Mouse (Mus musculus): ENCODE measurements around the gene Psen2. TPM values are rescaled to one million over a fixed set of nuclear protein-coding genes. Genes with fewer than 3 reads are reported as not detected.

Gene Psen2
- polyA plus RNA-seq, 1 experiment: 93.6 TPM

DNA sequence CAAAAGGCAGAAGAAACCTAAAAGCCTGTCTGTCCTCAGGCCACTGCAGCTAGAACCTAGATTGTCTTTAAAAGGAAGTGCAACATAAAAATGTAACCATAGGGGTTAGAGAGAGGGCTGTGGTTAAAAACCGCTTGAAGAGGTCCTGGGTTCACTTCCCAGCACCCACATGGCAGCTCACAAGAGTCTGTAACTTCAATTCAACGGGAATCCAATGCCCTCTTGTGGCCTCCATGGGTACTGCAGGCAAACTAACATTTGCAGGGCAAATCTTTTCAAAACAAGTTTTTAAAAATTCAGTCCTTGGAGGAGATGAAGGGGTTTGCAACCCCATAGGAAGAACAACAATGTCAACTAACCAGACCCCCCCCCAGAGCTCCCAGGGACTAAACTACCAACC, 32.7 kb downstream of the Psen2 start:
- peaks cover 27% of the 10 kb centered on the region for H3K36me3 ChIP-seq (ENCODE audit: control insufficient read depth, insufficient read depth, low read length)
- H3K4me1 ChIP-seq (ENCODE audit: control insufficient read depth, insufficient read depth, insufficient read length): no peaks in the 10 kb centered on the region
- no peaks in the 10 kb centered on the region for H3K27me3 ChIP-seq (ENCODE audit: control insufficient read depth, insufficient read depth, low read length)
- peak in 1 of 2 experiments; percentile 23 for DNase-seq (ENCODE audit: low read depth in 1 of 2, low spot score in 2 of 2)
- TF ChIP-seq CTCF (IDR thresholded peaks at IDR 0.05; ENCODE audit: extremely low read depth, insufficient read depth, insufficient read length, insufficient replicate concordance): peak; percentile 48; the same call in 1 of the 2 replicates
- TF ChIP-seq POLR2A (IDR thresholded peaks at IDR 0.05; ENCODE audit: low read depth, low read length): no peak
- H3K4me3 ChIP-seq (ENCODE audit: extremely low read depth, insufficient read depth, insufficient read length): no peak overlapping the region
- H3K27ac ChIP-seq (ENCODE audit: insufficient read depth, low read length): no peak overlapping the region
- 25% methylated on average over 2 of the region's 2 CpGs for WGBS

DNA sequence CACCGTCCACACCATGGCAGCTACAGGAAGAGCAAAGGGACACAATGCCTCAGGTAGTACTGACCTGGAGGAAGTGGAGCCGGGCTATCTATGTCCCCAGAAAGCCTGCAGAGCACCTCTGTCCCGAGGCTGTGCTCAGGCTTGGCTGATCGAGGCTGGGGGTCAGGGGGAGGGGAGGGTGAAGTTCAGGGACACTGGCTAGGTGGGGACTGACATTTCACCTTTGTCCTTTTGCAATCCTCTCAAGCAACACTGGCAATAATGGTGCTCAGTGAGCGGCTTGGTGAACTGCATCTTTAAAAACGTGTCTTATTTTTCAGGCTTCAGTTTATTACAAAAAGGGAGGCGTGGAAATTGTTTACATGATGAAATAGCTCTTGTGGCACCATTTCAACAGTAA, 33.3 kb downstream of the Psen2 start:
- H3K36me3 ChIP-seq (ENCODE audit: control insufficient read depth, insufficient read depth, low read length): peaks cover 25% of the 10 kb centered on the region
- no peak for TF ChIP-seq CTCF (IDR thresholded peaks at IDR 0.05; ENCODE audit: extremely low read depth, insufficient read depth, insufficient read length, insufficient replicate concordance)
- no peak for TF ChIP-seq POLR2A (IDR thresholded peaks at IDR 0.05; ENCODE audit: low read depth, low read length)
- no peak for DNase-seq (ENCODE audit: low read depth in 1 of 2, low spot score in 2 of 2)
- no peak overlapping the region for H3K4me3 ChIP-seq (ENCODE audit: extremely low read depth, insufficient read depth, insufficient read length)
- no peak overlapping the region for H3K27ac ChIP-seq (ENCODE audit: insufficient read depth, low read length)
- WGBS: 86% methylated on average over 7 of the region's 7 CpGs
- no peaks in the 10 kb centered on the region for H3K27me3 ChIP-seq (ENCODE audit: control insufficient read depth, insufficient read depth, low read length)
- H3K4me1 ChIP-seq (ENCODE audit: control insufficient read depth, insufficient read depth, insufficient read length): no peaks in the 10 kb centered on the region

DNA sequence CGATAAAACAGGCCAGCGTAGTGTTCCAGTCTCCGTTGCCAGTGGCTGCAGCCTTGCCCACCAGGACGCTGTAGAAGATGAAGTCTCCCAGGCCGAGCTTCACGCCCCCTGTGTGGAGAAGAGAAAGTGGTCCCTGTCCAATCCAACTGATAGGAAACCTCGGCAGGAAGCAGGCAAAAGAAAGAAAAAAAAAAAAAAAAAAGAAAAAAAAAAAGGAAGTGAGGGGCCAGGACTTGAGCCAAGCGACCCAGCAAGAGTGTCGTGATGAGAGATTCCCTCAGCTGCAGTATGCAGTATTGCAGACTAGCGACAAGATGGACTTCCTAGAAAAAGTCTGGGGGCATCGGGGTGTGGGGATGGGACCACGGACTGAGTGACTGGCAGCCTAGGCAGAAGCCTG, 34.4 kb downstream of the Psen2 start:
- Histone ChIP-seq H3K4me1 (ENCODE audit: control insufficient read depth, insufficient read depth, insufficient read length) (no peaks in the 10 kb centered on the region), H3K27ac (ENCODE audit: insufficient read depth, low read length) (no peak overlapping the region), H3K4me3 (ENCODE audit: extremely low read depth, insufficient read depth, insufficient read length) (no peak overlapping the region), H3K27me3 (ENCODE audit: control insufficient read depth, insufficient read depth, low read length) (no peaks in the 10 kb centered on the region), H3K36me3 (ENCODE audit: control insufficient read depth, insufficient read depth, low read length) (peaks cover 21% of the 10 kb centered on the region)
- TF ChIP-seq CTCF (IDR thresholded peaks at IDR 0.05; ENCODE audit: extremely low read depth, insufficient read depth, insufficient read length, insufficient replicate concordance) (no peak), POLR2A (IDR thresholded peaks at IDR 0.05; ENCODE audit: low read depth, low read length) (no peak)
- WGBS: 62% methylated on average over 12 of the region's 12 CpGs
- no peak for DNase-seq (ENCODE audit: low read depth in 1 of 2, low spot score in 2 of 2)

DNA sequence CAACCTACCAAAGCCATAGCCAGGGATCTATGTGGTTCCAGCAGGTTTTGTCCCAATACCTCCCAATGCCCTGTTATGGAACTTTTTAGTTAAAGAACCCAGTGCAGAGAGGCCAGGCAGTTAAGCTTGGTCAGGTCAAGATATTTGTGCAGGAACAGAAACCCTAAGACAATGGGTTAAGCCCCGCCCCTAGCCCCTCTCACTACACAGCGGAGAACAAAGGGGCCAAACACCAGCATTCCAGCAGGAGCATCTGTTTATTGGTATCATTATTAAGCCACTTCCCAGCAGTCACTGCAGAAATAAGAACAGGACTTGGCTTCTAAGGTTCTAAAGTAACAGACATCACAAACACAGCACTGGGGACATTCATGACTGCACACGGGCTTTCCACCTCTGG, 36.5 kb downstream of the Psen2 start:
- H3K27ac ChIP-seq (ENCODE audit: insufficient read depth, low read length): peak overlapping the region; percentile 89
- 81% methylated on average over 3 of the region's 3 CpGs for WGBS
- H3K27me3 ChIP-seq (ENCODE audit: control insufficient read depth, insufficient read depth, low read length): no peaks in the 10 kb centered on the region

DNA sequence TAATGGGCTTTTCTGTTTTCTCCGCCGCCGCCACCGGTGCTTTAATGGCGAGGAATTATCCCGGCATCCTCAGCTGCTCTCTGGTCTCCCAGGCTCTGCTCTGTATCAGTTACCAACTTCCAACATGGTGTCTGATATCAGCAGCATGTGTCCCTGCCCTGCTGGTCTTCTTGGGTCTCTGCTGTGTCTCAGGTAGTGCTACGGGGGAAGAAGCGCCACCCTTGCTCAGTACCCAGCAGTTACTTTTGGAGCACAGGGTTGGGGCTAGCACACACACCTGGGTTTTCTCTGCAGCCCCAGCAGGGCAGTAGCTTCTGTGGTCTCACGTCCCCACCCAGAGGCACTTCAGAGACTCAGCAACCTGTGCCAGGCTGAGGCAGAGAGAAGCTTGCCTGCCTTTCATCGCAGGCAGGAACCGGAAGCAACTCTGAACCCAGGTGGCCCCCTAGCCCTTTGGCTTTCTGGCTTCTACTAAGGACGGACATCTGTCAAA, 37.0 kb downstream of the Psen2 start:
- peak; percentile 51 to 53 for DNase-seq (ENCODE audit: low read depth in 1 of 2, low spot score in 2 of 2)
- peaks cover 13% of the 10 kb centered on the region for H3K36me3 ChIP-seq (ENCODE audit: control insufficient read depth, insufficient read depth, low read length)
- TF ChIP-seq POLR2A (IDR thresholded peaks at IDR 0.05; ENCODE audit: low read depth, low read length) (no peak), CTCF (IDR thresholded peaks at IDR 0.05; ENCODE audit: extremely low read depth, insufficient read depth, insufficient read length, insufficient replicate concordance) (peak; percentile 70; the same call in 1 of the 2 replicates)
- H3K4me1 ChIP-seq (ENCODE audit: control insufficient read depth, insufficient read depth, insufficient read length): no peaks in the 10 kb centered on the region
- peak overlapping the region; percentile 89 for H3K27ac ChIP-seq (ENCODE audit: insufficient read depth, low read length)
- WGBS: 4% methylated on average over 12 of the region's 12 CpGs
- H3K27me3 ChIP-seq (ENCODE audit: control insufficient read depth, insufficient read depth, low read length): no peaks in the 10 kb centered on the region
- peak overlapping the region; percentile 53 for H3K4me3 ChIP-seq (ENCODE audit: extremely low read depth, insufficient read depth, insufficient read length)

More for the DNA sequence above, 36.5 kb downstream of the Psen2 start:
- H3K4me3 ChIP-seq (ENCODE audit: extremely low read depth, insufficient read depth, insufficient read length): no peak overlapping the region
- TF ChIP-seq POLR2A (IDR thresholded peaks at IDR 0.05; ENCODE audit: low read depth, low read length): no peak
- H3K4me1 ChIP-seq (ENCODE audit: control insufficient read depth, insufficient read depth, insufficient read length): no peaks in the 10 kb centered on the region
- peaks cover 13% of the 10 kb centered on the region for H3K36me3 ChIP-seq (ENCODE audit: control insufficient read depth, insufficient read depth, low read length)
- no peak for DNase-seq (ENCODE audit: low read depth in 1 of 2, low spot score in 2 of 2)

DNA sequence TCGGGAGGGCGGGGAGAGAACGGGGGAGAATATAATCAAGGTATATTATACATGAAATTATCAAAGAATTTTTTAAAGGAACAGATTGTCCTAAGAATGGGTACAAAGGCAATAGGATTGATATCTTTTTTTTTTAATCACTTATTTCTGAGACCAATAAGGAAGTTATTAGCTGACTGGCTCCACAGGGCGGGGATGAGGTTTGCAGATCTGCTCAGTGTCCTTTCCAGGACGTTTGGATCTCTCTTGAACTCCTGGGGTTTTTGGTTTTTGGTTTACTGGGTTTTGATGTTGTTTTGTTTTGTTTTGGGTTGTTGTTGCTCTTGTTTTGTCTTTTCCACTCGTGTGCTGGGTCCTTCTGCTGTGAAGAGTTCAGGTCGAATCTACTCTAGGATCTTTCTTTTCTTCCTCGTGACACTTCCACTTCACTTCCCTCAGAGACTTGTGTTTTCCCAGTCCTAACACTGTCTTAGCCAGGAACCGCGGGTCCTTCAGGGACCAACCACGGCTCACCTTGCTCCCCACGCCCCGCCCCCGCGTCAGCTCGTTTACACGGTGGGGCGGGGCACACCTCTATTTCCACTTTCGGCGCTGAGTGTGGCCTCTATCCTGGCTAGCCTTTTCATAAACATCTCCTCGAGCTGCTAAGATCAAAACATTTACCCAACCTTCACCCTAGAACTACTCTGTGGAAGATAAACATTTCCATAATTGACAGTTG, 37.6 kb downstream of the Psen2 start:
- peak overlapping the region; percentile 89 for H3K27ac ChIP-seq (ENCODE audit: insufficient read depth, low read length)
- no peaks in the 10 kb centered on the region for H3K4me1 ChIP-seq (ENCODE audit: control insufficient read depth, insufficient read depth, insufficient read length)
- peak overlapping the region; percentile 53 for H3K4me3 ChIP-seq (ENCODE audit: extremely low read depth, insufficient read depth, insufficient read length)
- peak; percentile 47 to 73 for DNase-seq (ENCODE audit: low read depth in 1 of 2, low spot score in 2 of 2)
- H3K27me3 ChIP-seq (ENCODE audit: control insufficient read depth, insufficient read depth, low read length): no peaks in the 10 kb centered on the region
- peaks cover 12% of the 10 kb centered on the region for H3K36me3 ChIP-seq (ENCODE audit: control insufficient read depth, insufficient read depth, low read length)
- TF ChIP-seq POLR2A (IDR thresholded peaks at IDR 0.05; ENCODE audit: low read depth, low read length): no peak
- TF ChIP-seq CTCF (IDR thresholded peaks at IDR 0.05; ENCODE audit: extremely low read depth, insufficient read depth, insufficient read length, insufficient replicate concordance): no peak
- WGBS: 12% methylated on average over 21 of the region's 21 CpGs

DNA sequence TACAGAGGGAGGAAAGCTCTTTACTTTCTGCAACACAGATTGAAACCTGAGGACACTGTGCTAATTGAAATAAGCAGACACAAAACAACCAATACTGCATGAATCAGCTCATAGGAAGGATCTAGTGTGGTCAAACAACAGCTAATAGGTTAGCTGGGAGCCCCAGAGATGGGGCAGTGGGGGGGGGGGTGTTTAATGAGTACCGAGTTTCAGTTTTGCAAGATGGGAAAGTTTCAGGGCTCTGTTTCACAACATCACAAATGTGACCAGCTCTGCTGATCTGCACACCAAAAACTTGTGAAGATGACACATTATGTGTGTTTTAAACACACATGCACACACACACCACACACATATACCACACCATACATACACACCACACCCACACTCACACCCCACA, 41.2 kb downstream of the Psen2 start:
- Histone ChIP-seq H3K27ac (ENCODE audit: insufficient read depth, low read length) (no peak overlapping the region), H3K27me3 (ENCODE audit: control insufficient read depth, insufficient read depth, low read length) (no peaks in the 10 kb centered on the region), H3K36me3 (ENCODE audit: control insufficient read depth, insufficient read depth, low read length) (0 out of 2 replicates have a peak, but pooled peaks cover under 1% of the 10 kb centered on the region), H3K4me1 (ENCODE audit: control insufficient read depth, insufficient read depth, insufficient read length) (no peaks in the 10 kb centered on the region), H3K4me3 (ENCODE audit: extremely low read depth, insufficient read depth, insufficient read length) (no peak overlapping the region)
- TF ChIP-seq CTCF (IDR thresholded peaks at IDR 0.05; ENCODE audit: extremely low read depth, insufficient read depth, insufficient read length, insufficient replicate concordance) (no peak), POLR2A (IDR thresholded peaks at IDR 0.05; ENCODE audit: low read depth, low read length) (no peak)
- no peak for DNase-seq (ENCODE audit: low read depth in 1 of 2, low spot score in 2 of 2)
- 88% methylated on average over 1 of the region's 1 CpGs for WGBS

Measured in spleen, adult 2 months (tissue).